9 mouse cellular contexts compared by ENCODE assay signal in genomic region chr5:112493492-112493891, GRCm38 (mm10). TPM values are rescaled to one million over a fixed set of nuclear protein-coding genes. Genes with fewer than 3 reads are reported as not detected.
DNase-seq lines count a peak whose midpoint lies in the region; ATAC-seq lines count a peak whose summit lies in the region.
"Had no signal": no experiment of that assay in that cellular context is flagged by ENCODE, and none has a peak within 500 bp of the region (broad histone marks: within the 10 kb centered on the region; RNA-seq: fewer than 3 reads in every experiment).

No protein-coding gene starts in this region.

- no peak overlapping the region for H3K27ac ChIP-seq in embryonic facial prominence, embryonic 15.5 days (replicated peaks)
- H3K27ac ChIP-seq in intestine, embryonic 16.5 days (ENCODE audit: low read length), result no peak overlapping the region
- H3K27ac ChIP-seq: lung, embryonic 15.5 days had no signal

- peak; percentile 57 for DNase-seq in cerebellum, adult 9-11 months
- DNase-seq in cerebellum, adult 9-10 months, result no peak
- peak; percentile 12 for DNase-seq in 3T3-L1 (ENCODE audit: low read depth, low spot score)
- DNase-seq in lung, postnatal 14 days, result peak; percentile 27
- DNase-seq in right cerebral cortex, postnatal 4 days, result peak; percentile 43
- no peak for DNase-seq in thymus, postnatal 25 days

- peak; percentile 37; the same call in 1 of the 2 replicates for ATAC-seq in embryonic facial prominence, embryonic 15.5 days (ENCODE audit: insufficient number of reproducible peaks, low FRiP score, low TSS enrichment, low read depth)
- peak; percentile 68 for ATAC-seq in intestine, embryonic 16.5 days

- 29% methylated on average over 11 of the region's 11 CpGs for WGBS in embryonic facial prominence, embryonic 15.5 days
- 34% methylated on average over 11 of the region's 11 CpGs for WGBS in intestine, embryonic 16.5 days

- H3K9me3 ChIP-seq in embryonic facial prominence, embryonic 15.5 days (replicated peaks), result no peaks in the 10 kb centered on the region
- no peaks in the 10 kb centered on the region for H3K9me3 ChIP-seq in intestine, embryonic 16.5 days (ENCODE audit: control insufficient read depth, low read length)
- H3K9me3 ChIP-seq: lung, embryonic 15.5 days had no signal

- no peak overlapping the region for H3K9ac ChIP-seq in embryonic facial prominence, embryonic 15.5 days
- H3K9ac ChIP-seq in intestine, embryonic 16.5 days (ENCODE audit: low read depth, low read length), result no peak overlapping the region
- H3K9ac ChIP-seq: lung, embryonic 15.5 days had no signal

- H3K27me3 ChIP-seq in embryonic facial prominence, embryonic 15.5 days, result no peaks in the 10 kb centered on the region; the same call in 1 of the 2 replicates
- no peaks in the 10 kb centered on the region for H3K27me3 ChIP-seq in intestine, embryonic 16.5 days (replicated peaks; ENCODE audit: control insufficient read depth, insufficient read depth, low read length)
- H3K27me3 ChIP-seq: lung, embryonic 15.5 days had no signal

- 0 out of 2 replicates have a peak overlapping the region, but pooled peaks have one; percentile 6 for H3K4me2 ChIP-seq in embryonic facial prominence, embryonic 15.5 days (replicated peaks)
- H3K4me2 ChIP-seq in intestine, embryonic 16.5 days (ENCODE audit: low read depth, low read length), result no peak overlapping the region
- H3K4me2 ChIP-seq: lung, embryonic 15.5 days had no signal

- H3K4me3 ChIP-seq in embryonic facial prominence, embryonic 15.5 days (replicated peaks), result no peak overlapping the region
- H3K4me3 ChIP-seq in intestine, embryonic 16.5 days (ENCODE audit: low read length), result no peak overlapping the region
- H3K4me3 ChIP-seq: lung, embryonic 15.5 days had no signal

- no peaks in the 10 kb centered on the region for H3K36me3 ChIP-seq in embryonic facial prominence, embryonic 15.5 days
- H3K36me3 ChIP-seq in intestine, embryonic 16.5 days (ENCODE audit: control insufficient read depth, insufficient read depth, low read length), result no peaks in the 10 kb centered on the region
- H3K36me3 ChIP-seq: lung, embryonic 15.5 days had no signal

- peaks cover 4% of the 10 kb centered on the region; the same call in 1 of the 2 replicates for H3K4me1 ChIP-seq in embryonic facial prominence, embryonic 15.5 days
- peaks cover 4% of the 10 kb centered on the region for H3K4me1 ChIP-seq in intestine, embryonic 16.5 days (ENCODE audit: control insufficient read depth, insufficient read depth, low read length)

RNA-seq across cellular contexts. Expression of gene Gm6588, which starts 44.3 kb away (rescaled TPM):
- not detected in 2 replicates for polyA plus RNA-seq in embryonic facial prominence, embryonic 15.5 days (2015; fragmentation: Nextera tagmentation; extraction: Ambion mirVana)
- polyA plus RNA-seq in intestine, embryonic 16.5 days (2015; fragmentation: Nextera tagmentation; extraction: Ambion mirVana), result not detected in 2 replicates
- polyA plus RNA-seq: lung, embryonic 15.5 days had no signal

Comparison
In these comparisons a context has a peak if more than half of its experiments do, and no peak if none do; other contexts are left out.
1. DNase-seq: peak in cerebellum, adult 9-11 months (single experiment), 3T3-L1 (single experiment), lung, postnatal 14 days (single experiment) and right cerebral cortex, postnatal 4 days (single experiment); none in cerebellum, adult 9-10 months (single experiment) and thymus, postnatal 25 days (single experiment).